Mouse (Mus musculus) spleen, adult 2 months (tissue): ENCODE measurements around the gene Sugp1. TPM values are rescaled to one million over a fixed set of nuclear protein-coding genes. Genes with fewer than 3 reads are reported as not detected.

Experiments
- DNase-seq, 2 experiments: peaks; one replicate each; pipeline versions ENCODE4 v3.0.0 to v3.0.0-alpha.2; 2012 to 2021; ENCODE audit warnings: low spot score in 2 of 2, low read depth in 1 of 2
- H3K27ac ChIP-seq: fragments of 200-500 bp; 2 replicates; pipeline ENCODE4 v1.5.1; 2012; ENCODE audit warnings: low read length, inconsistent platforms; ENCODE audit not compliant: insufficient read depth
- H3K27me3 ChIP-seq: fragments of 200-500 bp; 2 replicates; pipeline ENCODE4 v1.6.1; 2012; ENCODE audit warnings: mild to moderate bottlenecking, moderate library complexity, low read length, inconsistent platforms; ENCODE audit not compliant: control insufficient read depth, insufficient read depth
- H3K36me3 ChIP-seq: fragments of 200-500 bp; 2 replicates; pipeline ENCODE4 v1.6.1; 2012; ENCODE audit warnings: mild to moderate bottlenecking, low read length, inconsistent platforms; ENCODE audit not compliant: control insufficient read depth, insufficient read depth
- H3K4me1 ChIP-seq: fragments of 200-500 bp; 2 replicates; pipeline ENCODE4 v1.6.1; 2011; ENCODE audit warnings: inconsistent platforms; ENCODE audit not compliant: control insufficient read depth, insufficient read depth, insufficient read length
- H3K4me3 ChIP-seq: fragments of 200-500 bp; 2 replicates; pipeline ENCODE4 v1.5.1; 2011; ENCODE audit warnings: mild to moderate bottlenecking, inconsistent platforms; ENCODE audit not compliant: insufficient read depth, insufficient read length; ENCODE audit errors: extremely low read depth
- CTCF ChIP-seq: fragments of 200-500 bp; IDR thresholded peaks from 2 replicates; pipeline ENCODE4 v1.5.1; 2011; ENCODE audit warnings: mild to moderate bottlenecking, inconsistent platforms; ENCODE audit not compliant: insufficient read depth, insufficient read length, insufficient replicate concordance; ENCODE audit errors: extremely low read depth
- POLR2A ChIP-seq: fragments of 200-500 bp; IDR thresholded peaks from 2 replicates; pipeline ENCODE4 v1.6.1; 2011; ENCODE audit warnings: low read depth, low read length, inconsistent platforms
- WGBS: fragments of 180-500 bp; shearing (Covaris S2); methylation state at CpG from one replicate; pipeline ENCODE4 v1.1.7; 2018; 5-methylcytosine and 5-hydroxymethylcytosine counted together
- polyA plus RNA-seq: library from polyadenylated mRNA; depleted of rRNA; stranded (reverse); fragments of >200 nt; gene quantifications from 2 replicates; pipeline ENCODE4 v1.2.3, GENCODE M21; 2012

Gene Sugp1
- polyA plus RNA-seq, 1 experiment, result 9.4 TPM

DNA sequence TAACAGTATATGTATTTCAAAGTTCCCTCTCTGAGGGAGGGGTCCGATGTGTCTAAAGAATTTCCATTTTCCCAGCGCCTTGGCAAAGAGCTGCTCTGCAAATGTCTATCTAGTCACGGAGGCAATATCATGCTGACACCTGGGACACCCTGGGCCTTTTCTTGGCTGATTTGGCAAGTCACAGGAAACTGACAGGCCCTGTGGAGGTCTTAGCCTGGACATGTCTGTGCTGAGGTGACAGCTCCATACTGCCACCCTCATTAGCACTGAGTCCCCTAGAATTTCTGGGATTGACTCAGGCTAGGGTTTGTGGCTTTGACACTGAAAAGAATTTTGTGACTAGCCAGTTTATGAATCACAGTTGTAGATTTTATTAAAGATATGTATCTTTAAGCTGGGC is 30.3 kb upstream of the Sugp1 start:
- WGBS, result 78% methylated on average over 3 of the region's 3 CpGs
- TF ChIP-seq CTCF, result no peak
- no peak for TF ChIP-seq POLR2A

DNA sequence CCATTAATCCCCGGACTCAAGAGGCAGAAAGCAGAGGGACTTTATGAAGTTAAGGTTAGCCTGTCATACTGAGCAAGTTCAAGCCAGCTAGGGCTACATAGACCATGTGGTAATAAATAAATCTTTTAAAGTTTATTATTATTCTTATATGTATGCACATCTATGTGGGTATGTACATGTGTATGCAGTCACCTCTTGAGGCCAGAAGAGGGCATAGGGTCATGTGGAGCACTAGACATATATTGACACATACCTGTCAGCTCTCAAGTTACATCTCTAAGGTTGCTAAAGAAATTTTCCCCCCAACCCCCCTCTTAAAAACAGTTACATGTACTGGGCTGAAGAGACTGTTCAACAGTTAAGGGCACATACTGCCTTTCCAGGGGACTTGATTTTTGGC is 29.9 kb upstream of the Sugp1 start:
- 94% methylated on average over 1 of the region's 1 CpGs for WGBS
- H3K36me3 ChIP-seq, result no peaks in the 10 kb centered on the region
- DNase-seq, result no peak

More for the DNA sequence above, 30.3 kb upstream of the Sugp1 start:
- H3K4me3 ChIP-seq, result no peak overlapping the region
- no peaks in the 10 kb centered on the region for H3K36me3 ChIP-seq
- H3K4me1 ChIP-seq, result no peaks in the 10 kb centered on the region
- H3K27ac ChIP-seq, result no peak overlapping the region
- no peak for DNase-seq
- H3K27me3 ChIP-seq, result no peaks in the 10 kb centered on the region

DNA sequence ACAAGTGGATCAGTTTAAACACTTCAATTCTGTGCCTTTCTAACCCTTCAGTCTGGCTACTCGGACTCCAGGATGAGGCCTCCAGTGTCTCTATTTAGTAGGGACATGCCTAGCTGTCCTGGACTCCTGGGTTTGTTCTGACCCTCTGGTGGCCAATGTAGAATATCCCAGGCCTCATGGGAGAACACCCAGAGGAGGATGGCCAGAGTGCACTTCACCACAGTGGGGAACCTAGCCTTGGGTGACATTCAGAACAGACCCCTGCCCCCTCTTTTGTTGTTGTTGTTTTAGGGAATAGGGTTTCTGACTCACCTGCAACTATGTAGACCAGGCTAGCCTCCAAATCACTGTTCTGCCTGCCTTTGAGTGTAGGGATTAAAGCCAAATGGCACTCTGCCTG is 27.6 kb upstream of the Sugp1 start:
- peaks cover 21% of the 10 kb centered on the region for H3K36me3 ChIP-seq
- no peaks in the 10 kb centered on the region for H3K27me3 ChIP-seq
- no peak for DNase-seq
- no peaks in the 10 kb centered on the region for H3K4me1 ChIP-seq
- no peak overlapping the region for H3K27ac ChIP-seq
- no peak overlapping the region for H3K4me3 ChIP-seq
- no peak for TF ChIP-seq CTCF
- TF ChIP-seq POLR2A, result no peak
- WGBS, result 79% methylated on average over 1 of the region's 1 CpGs

More for the DNA sequence above, 29.9 kb upstream of the Sugp1 start:
- H3K27ac ChIP-seq, result no peak overlapping the region
- TF ChIP-seq POLR2A, result no peak
- no peak for TF ChIP-seq CTCF
- no peaks in the 10 kb centered on the region for H3K27me3 ChIP-seq
- no peaks in the 10 kb centered on the region for H3K4me1 ChIP-seq
- H3K4me3 ChIP-seq, result no peak overlapping the region

DNA sequence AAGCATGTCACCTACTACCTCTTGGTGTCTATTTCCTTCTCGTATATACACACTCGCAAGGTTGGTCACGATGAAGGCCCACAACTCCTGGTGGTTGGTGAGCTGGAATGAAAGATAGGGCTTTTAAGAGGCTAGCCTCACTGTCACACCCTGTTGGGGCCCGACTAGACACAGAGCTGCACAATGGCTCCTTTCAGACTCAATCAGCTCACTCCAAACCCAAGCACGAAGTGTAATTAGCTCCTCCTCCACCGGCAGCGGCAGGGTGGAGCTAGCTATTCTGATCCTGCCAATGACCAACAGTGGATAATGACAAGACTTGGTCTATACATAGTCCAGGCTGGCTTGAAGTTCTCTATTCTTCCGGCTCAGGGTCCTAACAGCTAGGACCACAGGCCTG is 19.0 kb upstream of the Sugp1 start:
- 88% methylated on average over 8 of the region's 8 CpGs for WGBS
- no peak overlapping the region for H3K4me3 ChIP-seq
- H3K36me3 ChIP-seq, result peaks cover 85% of the 10 kb centered on the region

DNA sequence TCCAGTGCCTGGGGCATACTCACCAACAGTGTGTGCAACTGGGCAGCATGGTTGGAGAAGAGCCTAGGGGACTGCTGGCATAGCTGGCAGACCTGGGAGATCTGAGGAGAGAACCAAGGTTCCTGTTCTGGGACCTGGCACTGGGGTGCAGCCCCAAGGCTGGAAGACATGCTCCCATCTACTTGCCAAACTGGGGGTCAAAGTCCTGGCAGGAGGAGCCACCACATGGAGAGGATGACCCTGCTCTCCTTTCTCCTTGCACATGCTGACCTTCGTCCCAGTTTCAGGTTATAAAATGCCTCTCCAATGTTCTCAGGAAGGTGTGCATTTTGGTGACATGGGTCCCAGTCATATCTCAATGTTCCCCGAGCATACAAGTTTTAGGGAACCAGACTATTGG is 16.5 kb upstream of the Sugp1 start:
- whole genome bisulfite sequencing, result 95% methylated on average over 2 of the region's 2 CpGs
- TF ChIP-seq CTCF (no peak), POLR2A (no peak)
- peaks cover 76% of the 10 kb centered on the region for H3K36me3 ChIP-seq
- no peak overlapping the region for H3K4me3 ChIP-seq
- no peak for DNase-seq
- H3K27ac ChIP-seq, result no peak overlapping the region
- H3K27me3 ChIP-seq, result no peaks in the 10 kb centered on the region
- H3K4me1 ChIP-seq, result no peaks in the 10 kb centered on the region

More for the DNA sequence above, 19.0 kb upstream of the Sugp1 start:
- DNase-seq, result no peak
- Histone ChIP-seq H3K27me3 (no peaks in the 10 kb centered on the region), H3K27ac (no peak overlapping the region), H3K4me1 (no peaks in the 10 kb centered on the region)
- no peak for TF ChIP-seq POLR2A
- no peak for TF ChIP-seq CTCF

DNA sequence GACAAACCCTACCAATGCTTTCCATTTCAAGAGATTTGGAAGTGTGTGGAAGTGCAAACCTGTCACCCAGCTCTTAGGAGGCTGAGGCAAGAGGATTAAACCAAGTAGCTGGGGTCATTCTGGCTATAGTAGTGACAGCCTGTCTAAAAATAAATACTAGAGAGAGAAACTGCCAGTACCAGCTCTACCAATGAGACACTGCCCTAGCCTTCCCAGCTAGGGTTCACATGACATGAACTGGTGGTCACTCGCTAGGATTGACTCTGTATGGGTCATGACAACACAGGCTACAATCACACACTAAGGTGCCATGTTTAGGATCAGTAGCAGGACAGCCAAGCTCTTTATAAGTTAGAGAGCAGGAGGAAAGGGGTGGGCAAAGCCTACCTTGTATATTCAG is 12.4 kb upstream of the Sugp1 start:
- H3K4me1 ChIP-seq, result no peaks in the 10 kb centered on the region
- TF ChIP-seq POLR2A, result no peak
- no peak for TF ChIP-seq CTCF
- 89% methylated on average over 1 of the region's 1 CpGs for WGBS
- DNase-seq, result no peak
- H3K36me3 ChIP-seq, result peaks cover 45% of the 10 kb centered on the region
- no peak overlapping the region for H3K4me3 ChIP-seq
- no peak overlapping the region for H3K27ac ChIP-seq
- no peaks in the 10 kb centered on the region for H3K27me3 ChIP-seq

DNA sequence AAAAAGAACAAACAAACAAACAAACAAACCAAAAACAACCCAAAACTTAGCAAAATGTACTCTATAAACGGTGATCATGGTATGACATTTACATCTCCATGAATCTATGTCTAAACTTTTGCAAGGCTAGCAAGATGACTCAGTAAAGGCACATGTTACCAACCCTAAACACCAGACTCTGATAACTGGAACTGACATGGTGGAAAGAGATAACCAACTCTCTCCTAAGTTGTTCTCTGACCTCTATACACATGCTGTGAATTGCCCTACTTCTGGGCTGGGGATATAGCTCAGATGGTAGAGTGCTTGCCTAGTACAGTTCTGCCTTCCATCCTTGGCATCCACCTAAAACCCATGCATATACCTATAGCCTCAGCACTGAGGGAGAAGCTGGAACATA is 4.6 kb upstream of the Sugp1 start:
- WGBS, result 85% methylated on average over 1 of the region's 1 CpGs
- Histone ChIP-seq H3K27me3 (no peaks in the 10 kb centered on the region), H3K4me1 (peaks cover 6% of the 10 kb centered on the region; the same call in 1 of the 2 replicates), H3K36me3 (peaks cover 2% of the 10 kb centered on the region; the same call in 1 of the 2 replicates), H3K27ac (no peak overlapping the region), H3K4me3 (no peak overlapping the region)
- no peak for DNase-seq
- no peak for TF ChIP-seq CTCF
- no peak for TF ChIP-seq POLR2A
